Mouse (Mus musculus) bone marrow, adult 2 months (tissue): ENCODE measurements at regions not wholly inside any gene's neighbourhood (a gene's known extent, or its start where the extent isn't known, plus 50 kb on each side); places are given as distances from the start of the nearest gene placed in this dataset.

ENCODE experiments used
- CTCF ChIP-seq: fragments of 200-500 bp; IDR thresholded peaks from 2 replicates; pipeline ENCODE4 v1.5.1; 2011; ENCODE audit warnings: low read length, control low read depth; ENCODE audit not compliant: control insufficient read depth, insufficient read depth
- POLR2A ChIP-seq: fragments of 200-500 bp; IDR thresholded peaks from 2 replicates; pipeline ENCODE4 v1.6.1; 2011; ENCODE audit warnings: low read depth, mild to moderate bottlenecking, control low read depth, low read length, borderline replicate concordance; ENCODE audit not compliant: control insufficient read depth

DNA sequence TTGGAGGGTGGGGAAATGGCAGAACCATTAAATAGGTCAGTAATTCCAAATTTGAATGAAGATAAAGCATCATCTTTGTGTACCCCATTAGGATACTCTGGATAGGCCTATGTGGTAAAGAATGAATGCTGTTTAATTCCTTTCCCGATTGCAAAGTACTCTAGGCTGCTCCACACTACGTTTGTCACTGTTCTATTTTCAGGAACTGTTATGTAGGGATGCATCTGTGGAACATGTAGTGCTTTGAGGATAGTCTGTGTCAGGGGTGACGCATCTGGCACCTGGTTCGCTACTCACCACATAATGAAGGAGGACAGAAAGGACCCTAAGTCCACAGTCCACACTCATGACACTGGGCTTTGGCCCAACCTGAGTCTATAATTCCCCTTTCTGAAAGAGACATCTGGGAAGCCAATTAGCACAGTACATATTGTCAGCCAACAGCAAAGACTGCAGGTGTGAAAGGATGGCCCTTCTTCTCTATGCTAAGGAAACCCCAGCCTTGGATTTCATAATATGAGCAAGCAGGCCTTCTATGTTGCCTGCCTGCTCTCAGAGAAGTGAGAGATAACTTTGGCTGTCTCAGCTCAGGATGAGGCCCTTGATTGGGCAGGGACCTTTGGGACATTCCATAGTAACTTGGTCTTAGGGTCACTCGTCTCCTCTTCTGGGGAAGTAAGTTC lies 230.4 kb upstream of the Marcks start:
- no peak for TF ChIP-seq CTCF
- no peak for TF ChIP-seq POLR2A
